Comparison of ENCODE assay signal across 9 mouse cellular contexts in genomic region chr7:66233141-66233946, GRCm38 (mm10).
A peak's percentile ranks its signal among the peaks of the same experiment; 100 is the strongest.
DNase-seq lines count a peak whose midpoint lies in the region; ATAC-seq lines count a peak whose summit lies in the region.
"Had no signal": no experiment of that assay in that cellular context is flagged by ENCODE, and none has a peak within 500 bp of the region (broad histone marks: within the 10 kb centered on the region; RNA-seq: fewer than 3 reads in every experiment).

No protein-coding gene starts in this region.

- H3K4me3 ChIP-seq in intestine, embryonic 15.5 days (replicated peaks), result no peak overlapping the region

- H3K27me3 ChIP-seq in intestine, embryonic 15.5 days (replicated peaks), result no peaks in the 10 kb centered on the region
- H3K27me3 ChIP-seq in splenic B cell, adult 2 months (ENCODE audit: control insufficient read depth, insufficient read depth, low read length, poor library complexity, severe bottlenecking), result no peaks in the 10 kb centered on the region

- H3K27ac ChIP-seq in intestine, embryonic 15.5 days, result no peak overlapping the region

- no peak overlapping the region for H3K9ac ChIP-seq in intestine, embryonic 15.5 days

- 64% methylated on average over 4 of the region's 4 CpGs for WGBS in intestine, embryonic 15.5 days

- ATAC-seq in intestine, embryonic 15.5 days, result peak; percentile 47
- ATAC-seq in cerebellum, adult (ENCODE audit: insufficient number of reproducible peaks, low FRiP score, low TSS enrichment), result no peak

- no peaks in the 10 kb centered on the region for H3K9me3 ChIP-seq in intestine, embryonic 15.5 days

- no peaks in the 10 kb centered on the region for H3K36me3 ChIP-seq in intestine, embryonic 15.5 days
- no peaks in the 10 kb centered on the region for H3K36me3 ChIP-seq in splenic B cell, adult 2 months (ENCODE audit: control insufficient read depth, insufficient read depth, low read length, poor library complexity, severe bottlenecking)

- DNase-seq in adrenal gland, adult 2 months, result peak; percentile 28
- no peak for DNase-seq in adrenal gland, adult 8-10 months
- DNase-seq in testis, postnatal 10 days (ENCODE audit: low spot score), result peak; percentile 30
- no peak for DNase-seq in testis, postnatal 14 days (ENCODE audit: low spot score)
- peak; percentile 63 for DNase-seq in splenic B cell, adult 2 months (ENCODE audit: low read depth, low spot score)
- DNase-seq in right cerebral cortex, postnatal 14 days, result no peak
- DNase-seq: kidney, adult 2 months had no signal

- H3K4me2 ChIP-seq in intestine, embryonic 15.5 days (replicated peaks), result no peak overlapping the region

- peaks cover 18% of the 10 kb centered on the region for H3K4me1 ChIP-seq in intestine, embryonic 15.5 days (replicated peaks)

Comparison
In these comparisons a context has a peak if more than half of its experiments do, and no peak if none do; other contexts are left out.
1. DNase-seq: peak in adrenal gland, adult 2 months (single experiment), testis, postnatal 10 days (single experiment) and splenic B cell, adult 2 months (single experiment); none in adrenal gland, adult 8-10 months (single experiment), testis, postnatal 14 days (single experiment) and right cerebral cortex, postnatal 14 days (single experiment).